Mouse (Mus musculus): ENCODE data around the gene Rhof.

DNA sequence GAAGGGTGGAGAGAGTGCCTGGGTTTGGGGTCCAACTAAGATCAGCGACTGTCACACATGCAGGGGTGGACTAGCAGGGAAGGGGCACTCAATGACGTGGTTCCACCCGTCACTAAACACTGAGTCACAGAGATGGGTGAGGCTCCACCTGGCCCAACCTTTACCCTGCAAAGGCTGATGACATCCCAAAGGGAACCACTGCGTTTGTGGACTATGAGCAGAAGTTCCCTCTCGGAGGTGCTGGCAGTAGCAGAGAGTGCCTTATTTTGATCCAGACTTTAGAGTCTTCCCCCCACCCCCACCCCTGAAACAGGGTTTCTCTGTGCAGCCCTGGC is 1.7 kb downstream of the Rhof start:
- TF ChIP-seq EP300 (IDR thresholded peaks at IDR 0.05; ENCODE audit: low read depth) (no peak), CTCF (IDR thresholded peaks at IDR 0.05; ENCODE audit: low read depth) (no peak)
